Mouse (Mus musculus) right cerebral cortex, adult 2 months (tissue): Measurements from ENCODE around the gene Klhl29.

Source experiments
- DNase-seq, 2 experiments: peaks; one replicate each; pipeline ENCODE4 v3.0.0; 2021 to 2022; ENCODE audit warnings: low spot score in 2 of 2

The Klhl29 gene

GRCm38 (mm10) chr12:5375616-5376461, at the start of gene Klhl29:
Gene Klhl29 (minus strand): TSS chr12:5375682.
- DNase-seq = peak; percentile 75 to 86

DNA sequence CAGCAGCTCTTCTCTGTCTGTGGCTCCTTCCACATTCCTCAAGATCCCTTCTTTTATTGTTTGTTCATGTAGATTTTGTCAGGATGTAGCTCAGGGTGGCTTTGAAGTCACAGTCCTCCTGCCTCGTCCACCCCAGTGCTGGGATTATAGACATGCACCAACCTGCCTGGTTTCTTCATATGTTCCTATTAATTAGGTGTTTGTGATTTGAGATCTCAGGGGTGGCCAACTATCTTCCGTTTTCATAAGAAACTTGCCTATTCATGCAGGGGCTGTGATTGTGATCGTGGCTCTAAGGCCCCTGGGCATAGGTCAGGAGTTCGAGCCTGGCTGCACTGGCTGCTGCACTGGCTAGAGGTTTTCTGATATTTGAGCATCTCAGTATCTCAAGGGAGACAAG, 49.8 kb upstream of the Klhl29 start:
- DNase-seq = no peak

DNA sequence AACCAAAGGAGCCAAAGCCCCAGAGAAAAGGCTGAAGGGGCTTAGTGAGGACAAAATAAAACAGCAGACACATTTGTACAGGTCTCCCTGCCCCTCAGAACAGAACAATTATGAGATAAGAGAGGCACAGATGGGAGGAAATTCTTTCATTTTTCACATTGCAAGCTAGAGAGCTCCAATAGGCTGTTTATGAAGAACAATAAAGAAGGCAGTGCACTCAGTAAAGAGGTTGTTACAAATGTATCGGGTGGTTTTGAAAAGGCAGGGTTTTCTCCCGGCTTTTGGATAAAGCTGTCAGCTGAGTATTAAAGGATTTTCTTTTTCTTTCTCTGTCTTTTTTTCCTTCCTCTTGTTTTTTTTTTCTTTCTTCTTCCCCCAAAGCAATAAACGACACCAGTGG, 40.3 kb upstream of the Klhl29 start:
- no peak for DNase-seq

GRCm38 (mm10) chr12:5413976-5414375, 38.5 kb upstream of the Klhl29 start:
- no peak for DNase-seq

- no peak for DNase-seq
Observed at GRCm38 (mm10) chr12:5411761-5412537, 36.5 kb upstream of the Klhl29 start.

DNA sequence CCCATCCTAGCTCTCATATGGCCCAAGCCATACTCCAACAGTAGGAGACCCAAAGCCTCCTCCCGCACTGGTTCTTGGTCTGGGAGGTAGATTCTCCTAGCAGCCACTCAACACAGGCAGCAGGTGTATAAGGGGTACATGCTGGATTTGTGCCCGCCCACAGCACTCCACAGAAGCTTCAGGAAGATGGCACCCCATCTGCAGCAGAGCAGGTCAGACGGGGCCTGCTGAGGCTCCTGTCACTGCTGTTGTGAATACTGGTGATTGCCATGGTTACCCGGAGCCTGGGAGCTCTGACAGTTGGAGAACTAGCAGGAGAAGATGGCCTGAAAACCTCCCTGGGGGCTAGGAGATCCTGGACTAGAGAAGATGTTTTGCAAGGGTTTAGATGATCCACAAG, 35.9 kb upstream of the Klhl29 start:
- DNase-seq = no peak

DNA sequence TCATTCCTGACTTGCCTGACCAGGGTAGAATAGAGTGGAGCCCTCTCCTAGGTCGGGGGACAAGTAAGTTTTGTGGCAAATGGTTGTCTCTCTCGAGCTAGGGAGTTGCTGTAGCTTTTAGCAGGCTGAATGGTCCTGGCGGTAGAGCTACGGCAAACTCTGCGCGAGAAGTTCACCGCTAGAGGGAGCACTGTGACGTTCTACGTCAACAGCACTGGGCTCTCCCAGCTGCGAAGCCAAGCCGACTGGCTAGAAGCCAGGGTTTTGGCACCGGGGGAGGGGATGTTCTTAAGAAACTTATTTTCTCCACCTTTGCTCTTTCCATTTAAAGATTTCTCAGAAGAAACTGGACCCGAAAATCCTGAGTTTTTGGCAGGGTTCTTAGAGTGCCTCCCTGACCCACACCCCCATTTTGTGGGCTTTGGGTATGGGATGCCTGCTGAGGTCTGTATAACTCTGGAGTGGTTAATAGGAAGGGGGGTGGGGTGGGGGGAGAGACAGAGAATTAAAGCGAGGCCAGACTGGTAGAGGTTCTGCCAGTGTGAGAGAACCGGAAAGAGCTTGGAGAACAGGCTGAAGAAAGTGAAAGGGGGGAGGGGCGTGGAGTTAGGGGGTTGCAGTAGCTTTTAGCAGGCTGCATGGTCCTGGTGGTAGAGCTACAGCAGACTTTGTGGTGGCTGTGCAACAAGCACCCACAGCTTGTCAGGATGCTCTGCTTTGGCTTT, 35.1 kb upstream of the Klhl29 start:
- DNase-seq = peak; percentile 87 to 92

GRCm38 (mm10) chr12:5407175-5407574, 31.7 kb upstream of the Klhl29 start:
- DNase-seq = no peak

GRCm38 (mm10) chr12:5397423-5397822, 21.9 kb upstream of the Klhl29 start:
- no peak for DNase-seq

- DNase-seq = no peak
Observed at GRCm38 (mm10) chr12:5395188-5395587, 19.7 kb upstream of the Klhl29 start.

DNA sequence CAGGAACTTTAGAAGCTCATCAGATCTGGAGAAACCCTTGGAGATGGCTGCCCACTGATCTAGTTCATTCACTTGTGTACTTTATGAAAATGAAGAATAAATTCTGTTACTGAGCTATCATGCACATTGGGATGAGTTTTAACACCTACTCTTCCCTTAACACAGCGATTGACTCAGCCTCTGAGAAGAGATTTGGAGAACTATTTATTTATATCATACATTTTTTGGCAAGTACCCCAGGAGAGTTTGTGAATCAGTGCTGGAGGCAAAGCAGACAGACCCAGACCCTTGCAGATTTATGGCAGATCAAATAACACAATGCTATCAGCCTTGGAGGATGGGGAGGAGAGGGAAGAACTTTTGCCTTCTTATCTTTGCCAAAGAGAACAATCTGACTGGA, 11.6 kb upstream of the Klhl29 start:
- no peak for DNase-seq

GRCm38 (mm10) chr12:5386688-5387087, 11.2 kb upstream of the Klhl29 start:
- no peak for DNase-seq

DNA sequence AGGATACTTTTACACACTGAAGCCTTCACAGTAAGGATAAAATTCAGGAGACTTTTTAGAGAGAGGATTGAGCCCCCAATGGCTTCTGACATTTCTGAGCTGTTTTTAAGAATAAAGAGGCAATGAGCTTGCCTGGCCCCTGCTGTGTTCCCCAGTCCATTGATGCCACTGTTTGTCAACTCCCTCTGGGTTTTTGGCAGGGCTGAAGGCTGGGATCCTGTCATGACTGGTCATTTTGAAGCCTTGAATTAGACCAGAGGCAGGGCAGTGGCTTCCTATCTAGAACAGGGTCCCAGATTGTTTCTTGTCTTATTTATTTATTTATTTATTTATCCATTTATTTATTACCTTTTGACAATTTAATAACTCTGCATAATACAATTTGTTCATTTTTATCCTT, 6.2 kb upstream of the Klhl29 start:
- DNase-seq = no peak

GRCm38 (mm10) chr12:5374684-5375615, 532 bp downstream of the Klhl29 start:
- DNase-seq = peak in 1 of 2 experiments; percentile 46

DNA sequence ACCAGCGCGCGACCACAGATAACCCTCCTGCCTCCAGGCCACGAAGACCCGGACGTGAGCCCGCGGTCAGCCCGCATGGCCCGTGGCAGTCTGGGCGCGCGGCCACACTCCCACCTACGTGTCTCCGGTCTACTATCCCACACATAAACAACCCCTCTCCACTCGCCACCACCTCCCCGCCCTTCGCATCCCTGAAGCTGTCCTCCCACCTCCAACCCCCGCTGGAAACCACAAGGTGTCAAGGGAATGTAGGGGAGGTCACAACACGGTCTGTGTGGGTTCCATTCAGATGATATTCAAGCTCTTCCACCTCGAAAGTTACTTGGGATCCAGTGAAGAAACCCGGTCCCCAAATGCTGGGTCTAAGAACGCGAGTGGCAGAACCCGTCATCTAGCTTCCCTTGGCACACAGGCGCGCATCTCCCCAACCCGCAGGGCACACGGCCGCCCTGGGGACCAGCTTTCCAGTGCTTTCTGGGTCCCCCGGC, 1.2 kb downstream of the Klhl29 start:
- DNase-seq = peak in 1 of 2 experiments; percentile 45

DNA sequence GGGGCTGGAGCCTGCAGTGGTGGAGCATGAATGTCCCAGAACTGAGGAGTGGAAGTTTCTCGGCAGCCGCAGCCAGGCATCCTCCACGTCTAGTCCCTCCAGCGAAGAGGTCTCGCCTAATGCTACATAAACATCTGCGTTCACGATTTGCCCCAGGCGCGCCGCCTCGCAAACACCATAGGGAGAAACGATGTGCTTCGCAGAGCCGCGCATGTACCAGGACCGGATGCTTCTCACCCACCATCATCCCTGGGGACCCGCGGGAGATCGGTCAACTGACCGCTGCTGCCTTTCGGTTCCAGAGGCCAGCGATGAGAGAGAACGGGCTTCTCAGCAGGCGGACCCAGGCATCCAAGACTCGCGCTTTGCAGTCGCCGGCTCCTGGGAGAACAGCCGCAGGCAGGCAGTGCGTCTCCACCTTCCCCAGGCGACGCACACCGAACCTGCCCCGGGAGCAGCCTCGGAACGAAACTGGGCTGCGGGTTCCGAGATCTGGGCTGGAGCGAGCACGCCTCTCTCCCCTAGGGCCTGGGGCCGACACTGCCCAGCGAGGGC, 1.8 kb downstream of the Klhl29 start:
- DNase-seq = no peak

DNA sequence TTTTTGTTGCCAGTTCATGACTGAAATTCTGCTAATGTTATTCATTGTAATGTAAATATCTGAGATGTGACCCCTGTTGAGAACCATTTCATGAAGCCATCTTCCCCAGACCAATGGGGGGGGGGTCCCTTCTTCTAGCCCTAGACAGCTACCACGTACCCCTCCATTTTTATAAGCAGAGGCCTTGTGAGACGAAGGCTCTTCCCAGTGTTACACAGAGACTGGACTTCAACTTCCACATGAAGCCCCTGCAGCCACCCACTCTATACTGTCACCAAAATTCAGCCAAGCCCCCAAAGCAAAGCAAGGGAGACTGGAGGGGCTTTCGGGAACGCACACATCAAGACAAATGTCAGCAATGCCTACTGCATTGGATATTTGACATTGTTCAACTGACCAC, 6.1 kb downstream of the Klhl29 start:
- DNase-seq = no peak

DNA sequence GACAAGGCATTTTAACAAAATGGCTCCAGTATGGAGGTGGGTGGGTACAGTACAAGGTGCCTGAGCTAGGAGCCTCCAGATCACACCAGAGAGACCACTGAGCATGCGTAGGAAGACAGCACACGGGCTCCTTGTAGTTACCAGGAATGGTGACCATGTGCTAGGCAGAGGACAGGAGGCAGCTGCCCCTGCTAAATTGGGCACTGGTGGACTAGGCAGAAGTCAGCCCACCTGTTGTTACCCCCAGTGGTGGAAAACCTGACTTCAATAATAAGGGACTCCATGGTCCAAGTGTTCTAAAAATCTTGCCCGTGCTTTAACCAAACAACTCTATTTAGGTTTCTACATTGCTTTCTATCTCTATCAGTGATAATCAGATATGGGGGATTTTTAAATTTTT, 10.6 kb downstream of the Klhl29 start:
- no peak for DNase-seq

GRCm38 (mm10) chr12:5363961-5364634, 11.4 kb downstream of the Klhl29 start:
- DNase-seq = no peak

DNA sequence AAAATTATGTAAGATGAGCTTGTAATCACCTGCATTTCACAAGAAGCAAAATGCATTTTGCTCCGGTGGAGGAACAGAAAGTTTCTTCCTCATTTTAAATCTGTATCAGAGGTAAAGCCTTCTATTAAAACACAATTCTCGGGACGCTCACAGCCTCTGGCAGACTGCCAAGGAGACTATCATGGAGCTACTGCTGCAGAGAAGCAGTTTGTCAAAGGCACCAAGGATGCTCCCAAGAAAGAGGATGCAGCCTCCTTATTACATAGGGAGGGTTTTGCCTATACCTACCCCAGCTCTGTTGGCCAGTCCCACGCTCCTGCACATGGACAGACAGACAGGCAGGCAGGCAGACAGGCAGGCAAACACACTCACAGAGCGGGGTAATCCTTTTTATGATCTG, 16.4 kb downstream of the Klhl29 start:
- DNase-seq = peak; percentile 65 to 67
